Mouse (Mus musculus) adrenal gland (tissue): ENCODE measurements at regions not wholly inside any gene's neighbourhood (a gene's known extent, or its start where the extent isn't known, plus 50 kb on each side); places are given as distances from the start of the nearest gene placed in this dataset.
"Not testable (repeated sequence)": the region's sequence is repeated elsewhere in the genome, so short reads cannot be mapped to it uniquely, and the experiment has no call there.

Experiments used
- intact Hi-C: fragments of 180-260 bp; cut with DNase I; formaldehyde crosslinking; loops from one replicate; pipeline ENCODE4 v1.15.1; 2025

DNA sequence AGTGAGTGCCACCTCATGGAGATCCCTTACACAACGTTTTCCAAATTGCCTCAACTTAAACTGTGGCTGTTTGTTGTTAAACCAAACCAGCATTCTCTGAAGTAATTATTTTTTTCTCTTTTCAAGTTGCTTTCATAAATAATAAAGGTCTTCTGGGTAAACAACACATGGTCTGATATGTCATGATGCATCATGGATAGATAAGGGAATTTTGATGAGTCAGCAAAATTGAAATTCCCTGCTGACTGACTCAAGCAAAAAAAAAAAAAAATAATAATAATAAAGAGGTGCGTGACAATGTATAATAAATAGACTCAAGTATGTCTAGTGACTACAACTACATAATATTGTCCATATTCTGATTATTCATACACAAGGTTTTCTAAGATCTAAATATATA, 201.8 kb downstream of the Adgb start:
- intact Hi-C loops: no loop called here

GRCm38 (mm10) chr10:10252540-10253318, 219.4 kb downstream of the Adgb start:
- intact Hi-C loops: loop anchor here (5.0 kb wide), 1 partner anchor 40 kb away; no protein-coding TSS in a partner anchor

GRCm38 (mm10) chr10:10252136-10252535, 220.0 kb downstream of the Adgb start:
- intact Hi-C loops: loop anchor here (5.0 kb wide), 1 partner anchor 40 kb away; no protein-coding TSS in a partner anchor

DNA sequence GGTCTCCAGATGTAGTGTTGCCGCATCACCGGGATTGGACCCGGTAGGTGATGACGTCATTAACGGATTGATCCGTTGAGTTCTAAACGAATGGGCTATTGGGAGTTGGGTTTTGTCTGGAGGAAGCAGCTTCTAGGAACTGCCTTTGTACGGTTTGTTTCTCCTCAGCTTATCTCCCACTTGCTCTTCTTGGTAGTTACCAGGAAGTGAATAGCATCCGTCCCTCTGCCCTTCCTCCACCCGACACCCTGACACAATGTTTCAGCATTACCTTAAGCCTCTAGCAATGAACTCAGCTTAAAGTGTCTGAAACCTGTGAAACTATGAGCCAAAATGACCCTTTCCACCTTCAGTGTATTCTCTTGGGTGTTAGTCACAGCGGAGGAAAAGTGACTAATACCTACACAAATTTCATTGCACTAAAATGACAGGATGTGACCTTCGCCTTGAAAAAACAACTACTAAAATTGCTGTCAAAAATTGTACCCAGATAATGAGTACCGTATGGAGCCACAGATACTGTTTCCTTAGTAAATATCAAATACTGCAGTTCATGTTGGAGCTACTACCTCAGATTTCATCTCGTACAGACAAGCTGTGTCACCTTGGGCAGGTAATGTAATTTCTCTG, 237.1 kb downstream of the Adgb start:
- intact Hi-C loops: no loop called here

DNA sequence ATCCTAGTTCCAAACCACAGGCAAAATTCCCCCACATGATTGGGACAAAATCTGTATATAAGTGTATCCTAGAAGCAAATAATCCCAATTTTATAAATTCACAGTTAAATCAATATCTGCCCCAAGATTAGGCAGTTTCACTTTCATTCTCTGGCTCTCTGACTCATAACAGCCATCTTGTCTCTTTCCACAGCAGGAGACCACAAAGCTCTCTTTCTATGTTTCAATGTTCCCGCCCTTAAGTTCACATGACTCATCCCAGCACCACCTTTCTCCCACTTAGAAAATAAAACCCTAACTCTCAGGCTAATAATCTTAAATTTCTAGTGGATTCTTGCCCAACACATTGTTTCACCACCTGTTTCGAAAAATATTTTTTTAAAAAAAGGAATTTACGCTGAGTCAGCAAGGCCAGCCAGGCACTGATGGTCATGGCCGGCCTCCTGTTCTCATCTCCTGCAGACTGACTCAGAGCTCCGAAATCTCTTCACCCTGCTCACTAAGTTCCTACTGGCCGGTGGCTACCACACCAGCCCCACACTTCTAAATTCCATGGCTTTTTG, 247.5 kb downstream of the Adgb start:
- intact Hi-C loops: no loop called here

- intact Hi-C loops: no loop called here
Measured at GRCm38 (mm10) chr10:10219726-10220125, 252.4 kb downstream of the Adgb start.

GRCm38 (mm10) chr10:10216892-10217291, 255.2 kb downstream of the Adgb start:
- intact Hi-C loops: no loop called here

DNA sequence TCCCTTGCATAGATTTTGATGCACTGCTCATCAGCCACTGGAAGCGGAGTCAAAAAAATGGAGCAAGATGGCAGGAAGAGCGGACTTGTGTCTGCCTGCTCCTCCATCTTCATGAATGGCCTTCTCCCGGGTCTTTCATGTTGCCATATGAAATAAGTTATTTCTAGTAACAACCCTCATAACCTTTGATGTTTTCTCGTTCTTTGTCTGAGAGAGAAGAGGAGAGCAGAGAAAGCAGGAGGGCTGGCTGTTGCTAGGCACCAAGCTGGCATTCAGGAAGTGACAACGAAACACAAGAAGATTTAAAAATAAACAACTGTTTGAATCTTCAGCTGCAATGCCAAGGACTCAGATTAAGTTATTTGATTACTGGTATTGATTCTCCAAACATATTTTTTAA, 256.8 kb downstream of the Adgb start:
- intact Hi-C loops: no loop called here

DNA sequence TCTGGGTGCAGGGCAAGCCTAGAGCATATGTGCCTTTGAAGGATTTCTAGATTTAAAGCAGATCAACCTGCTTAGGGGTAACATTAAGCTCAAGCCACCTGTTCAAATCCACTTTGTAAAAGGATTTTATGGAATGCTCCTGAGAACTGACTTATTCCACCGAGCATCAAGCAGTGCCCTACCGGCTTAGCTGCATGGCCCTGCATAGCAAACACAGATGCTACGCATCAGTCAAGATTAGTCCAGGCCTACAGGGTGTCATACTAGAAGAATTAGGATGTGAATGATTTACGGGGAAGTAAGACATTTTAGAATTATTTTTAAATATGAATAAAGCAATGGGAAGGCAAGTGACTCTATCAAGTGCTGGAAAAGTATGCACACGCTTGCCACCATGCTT, 263.8 kb downstream of the Adgb start:
- intact Hi-C loops: no loop called here

DNA sequence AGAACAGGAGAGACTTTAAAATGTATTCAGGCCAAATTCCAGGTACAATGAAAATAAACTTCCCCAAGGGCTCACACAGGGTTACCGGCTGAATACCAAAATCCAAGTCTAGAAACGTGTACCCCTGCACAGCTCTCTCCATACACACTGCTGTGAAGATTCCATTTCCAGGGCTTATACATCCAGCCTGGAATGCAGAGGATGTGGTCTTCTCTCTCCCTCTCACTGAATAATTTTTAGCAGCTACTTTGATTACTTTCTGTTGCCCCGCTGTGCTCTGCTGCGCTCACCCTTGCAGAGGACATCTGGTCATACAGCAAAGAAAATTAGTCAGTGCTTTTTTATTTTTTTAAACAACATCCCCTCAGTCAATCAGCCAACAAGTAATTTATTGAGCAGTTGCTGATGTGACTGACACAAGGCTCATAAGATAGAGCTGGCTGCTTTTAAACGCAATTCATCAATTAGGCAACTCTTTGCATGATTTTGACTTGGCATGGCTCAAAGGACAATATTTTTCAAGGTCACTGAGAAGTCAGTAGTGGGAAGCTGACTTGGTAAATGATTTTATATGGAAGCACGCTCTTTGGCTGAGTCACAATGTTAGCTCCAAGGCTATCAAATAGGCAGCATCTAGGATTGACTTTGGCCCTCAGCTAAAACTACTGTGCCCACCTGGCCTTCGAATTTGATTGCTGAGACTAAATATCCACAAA, 266.2 kb downstream of the Adgb start:
- intact Hi-C loops: no loop called here

DNA sequence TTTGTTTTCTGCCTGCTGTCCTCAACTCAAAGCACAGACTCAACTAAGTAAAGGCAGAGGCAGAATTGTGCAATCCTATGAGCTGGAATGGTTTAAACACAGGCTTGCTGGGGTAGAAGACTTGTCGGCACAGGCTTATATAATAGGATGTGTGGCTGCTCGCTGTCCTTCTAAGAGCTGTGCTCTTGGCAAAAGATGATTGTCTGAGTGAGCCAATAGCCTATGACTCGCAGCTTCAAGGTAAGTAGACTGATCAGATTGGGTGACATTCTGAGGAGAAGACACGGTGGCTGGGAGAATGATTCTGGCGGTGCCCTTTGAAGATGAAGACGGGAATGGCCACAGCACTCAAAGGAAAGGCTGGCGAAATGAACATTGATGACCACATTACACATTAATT, 268.1 kb downstream of the Adgb start:
- intact Hi-C loops: no loop called here

- intact Hi-C loops: no loop called here
Measured at GRCm38 (mm10) chr10:10190308-10190707, 281.8 kb downstream of the Adgb start.

GRCm38 (mm10) chr10:10188113-10188512, 284.0 kb downstream of the Adgb start:
- intact Hi-C loops: loop anchor here (10.0 kb wide), 2 partner anchors 127 to 373 kb away; no protein-coding TSS in a partner anchor

DNA sequence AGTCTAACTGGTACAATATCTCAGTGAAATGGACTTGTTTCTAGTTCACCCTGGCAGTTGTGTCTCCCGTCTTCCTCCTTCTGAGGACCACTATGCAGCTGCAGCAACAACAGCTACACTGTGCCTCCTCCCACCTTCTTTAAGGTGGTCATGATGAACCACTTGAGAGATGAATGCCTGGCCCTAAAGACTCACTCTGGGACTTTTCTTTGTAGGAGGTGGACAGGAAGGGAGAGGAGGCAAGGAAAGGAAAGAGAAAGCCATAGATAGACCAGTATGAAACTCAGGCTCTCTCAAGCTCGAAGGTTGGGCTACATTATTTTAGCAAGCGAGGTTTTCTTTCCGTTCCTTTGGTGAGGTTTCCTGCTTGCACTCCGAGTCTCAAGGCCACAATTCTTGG, 285.4 kb downstream of the Adgb start:
- intact Hi-C loops: loop anchor here (10.0 kb wide), 2 partner anchors 128 to 372 kb away; no protein-coding TSS in a partner anchor

DNA sequence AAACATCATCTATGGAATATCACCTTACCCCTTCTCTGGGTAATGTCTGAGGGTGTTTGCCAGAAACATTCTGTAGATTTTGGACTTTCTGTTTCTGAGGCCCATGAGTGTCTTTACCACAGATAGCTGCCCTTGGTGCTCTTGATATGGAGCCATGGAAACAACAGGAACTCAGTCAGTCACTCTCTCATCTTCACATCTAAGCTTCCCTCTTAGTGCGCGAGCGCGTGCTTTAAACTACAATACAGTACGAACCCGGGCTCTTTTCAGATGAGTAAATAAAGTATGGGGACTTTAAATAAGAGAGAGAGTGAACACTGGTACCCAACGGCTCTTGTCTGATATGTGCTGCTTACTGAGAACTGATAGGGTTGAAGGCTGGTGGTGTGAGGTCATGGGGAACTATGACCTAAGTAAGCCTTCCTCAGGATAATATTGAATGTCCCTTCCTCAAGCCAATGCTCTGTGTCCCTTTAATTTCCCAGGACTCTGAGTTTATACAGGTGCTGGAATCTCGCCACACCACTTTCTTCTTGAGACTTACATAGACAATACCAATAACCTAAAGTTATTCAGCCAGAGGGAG, 284.5 kb upstream of the Stxbp5 start:
- intact Hi-C loops: loop anchor here (10.0 kb wide), 2 partner anchors 129 to 371 kb away; no protein-coding TSS in a partner anchor

DNA sequence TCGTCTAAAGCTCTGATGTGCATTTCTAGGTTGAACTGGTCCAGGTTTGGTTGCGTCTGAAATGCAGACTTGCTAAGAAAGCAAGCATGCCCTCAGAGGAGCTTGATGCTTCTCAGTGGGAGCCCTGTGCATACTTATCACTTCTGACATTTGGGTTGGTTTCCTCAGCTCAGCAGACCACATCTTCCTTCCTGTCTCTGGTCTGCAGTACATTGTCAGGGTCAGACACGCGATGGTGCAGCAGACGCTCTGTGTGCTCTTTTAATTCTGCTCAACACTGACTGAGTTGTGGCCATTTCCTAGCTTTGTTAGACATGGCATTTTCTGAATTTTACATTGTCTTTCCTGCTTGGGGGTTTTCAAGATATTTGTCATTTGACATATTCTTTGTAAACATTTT, 283.5 kb upstream of the Stxbp5 start:
- intact Hi-C loops: loop anchor here (10.0 kb wide), 2 partner anchors 130 to 370 kb away; no protein-coding TSS in a partner anchor

- intact Hi-C loops: not testable (repeated sequence)
Measured at GRCm38 (mm10) chr10:10177037-10177436, 276.2 kb upstream of the Stxbp5 start.
